Mouse (Mus musculus) heart, postnatal 0 days (tissue): Measurements from ENCODE around the gene Aym1. TPM values are rescaled to one million over a fixed set of nuclear protein-coding genes. Genes with fewer than 3 reads are reported as not detected.

Experiments used
- ATAC-seq: fragments of 200-750 bp; cut with Nextera tagmentation; 2 replicates; pipeline ENCODE4 v1.8.0; 2017; ENCODE audit warnings: low read depth, moderate number of reproducible peaks, moderate library complexity; ENCODE audit not compliant: insufficient read depth
- DNase-seq: peaks from one replicate; pipeline ENCODE4 v3.0.0-alpha.2; 2016; ENCODE audit warnings: low spot score
- H3K27ac ChIP-seq: fragments of 300-500 bp; sonication (generic); 2 replicates; pipeline ENCODE4 v1.5.1; 2014; ENCODE audit warnings: low read depth, mild to moderate bottlenecking
- H3K27me3 ChIP-seq: fragments of 300-500 bp; sonication (generic); 2 replicates; pipeline ENCODE4 v1.6.1; 2014; ENCODE audit warnings: low read length, mixed read lengths; ENCODE audit not compliant: control insufficient read depth, insufficient read depth
- H3K36me3 ChIP-seq: fragments of 300-500 bp; sonication (generic); replicated peaks from 2 replicates; pipeline ENCODE4 v1.6.1; 2014; ENCODE audit warnings: low read length, mixed read lengths; ENCODE audit not compliant: control insufficient read depth, insufficient read depth
- H3K4me1 ChIP-seq: fragments of 300-500 bp; sonication (generic); 2 replicates; pipeline ENCODE4 v1.6.1; 2014; ENCODE audit warnings: antibody characterized with exemption; ENCODE audit not compliant: control insufficient read depth, insufficient read depth
- H3K4me2 ChIP-seq: fragments of 300-500 bp; sonication (generic); 2 replicates; pipeline ENCODE4 v1.6.1; 2014; ENCODE audit warnings: low read depth, mild to moderate bottlenecking, low read length, moderate library complexity
- H3K4me3 ChIP-seq: fragments of 300-500 bp; sonication (generic); 2 replicates; pipeline ENCODE4 v1.5.1; 2014; ENCODE audit warnings: low read depth, low read length
- H3K9ac ChIP-seq: fragments of 300-500 bp; sonication (generic); replicated peaks from 2 replicates; pipeline ENCODE4 v1.6.1; 2014; ENCODE audit warnings: low read depth, low read length, mixed read lengths
- H3K9me3 ChIP-seq: fragments of 300-500 bp; sonication (generic); replicated peaks from 2 replicates; pipeline ENCODE4 v1.6.1; 2016; ENCODE audit warnings: low read length; ENCODE audit not compliant: control insufficient read depth
- CTCF ChIP-seq: IDR thresholded peaks from 2 replicates; pipeline ENCODE4 v1.5.1; 2016; ENCODE audit warnings: antibody characterized with exemption, control low read depth, low read depth
- EP300 ChIP-seq: IDR thresholded peaks from 2 replicates; pipeline ENCODE4 v1.6.1; 2016; ENCODE audit warnings: antibody characterized with exemption, low read depth
- WGBS: fragments of 180-500 bp; shearing (Covaris S2); extraction: QIAGEN DNeasy Blood & Tissue Kit; methylation state at CpG from one replicate; pipeline ENCODE4 v1.1.7; 2014; 5-methylcytosine and 5-hydroxymethylcytosine counted together
- polyA plus RNA-seq: library from polyadenylated mRNA; unstranded; fragments of >200 nt; fragmentation: Nextera tagmentation; extraction: Ambion mirVana; gene quantifications from 2 replicates; pipeline ENCODE4 v1.2.1, GENCODE M21; 2015
- total RNA-seq: library from RNA; depleted of rRNA; stranded (reverse); fragments of >200 nt; gene quantifications from 2 replicates; pipeline ENCODE4 v1.2.3, GENCODE M21; 2014; ENCODE audit warnings: low replicate concordance

The Aym1 gene
- total and polyA plus RNA-seq, 2 experiments from 2014 or later, result not detected

DNA sequence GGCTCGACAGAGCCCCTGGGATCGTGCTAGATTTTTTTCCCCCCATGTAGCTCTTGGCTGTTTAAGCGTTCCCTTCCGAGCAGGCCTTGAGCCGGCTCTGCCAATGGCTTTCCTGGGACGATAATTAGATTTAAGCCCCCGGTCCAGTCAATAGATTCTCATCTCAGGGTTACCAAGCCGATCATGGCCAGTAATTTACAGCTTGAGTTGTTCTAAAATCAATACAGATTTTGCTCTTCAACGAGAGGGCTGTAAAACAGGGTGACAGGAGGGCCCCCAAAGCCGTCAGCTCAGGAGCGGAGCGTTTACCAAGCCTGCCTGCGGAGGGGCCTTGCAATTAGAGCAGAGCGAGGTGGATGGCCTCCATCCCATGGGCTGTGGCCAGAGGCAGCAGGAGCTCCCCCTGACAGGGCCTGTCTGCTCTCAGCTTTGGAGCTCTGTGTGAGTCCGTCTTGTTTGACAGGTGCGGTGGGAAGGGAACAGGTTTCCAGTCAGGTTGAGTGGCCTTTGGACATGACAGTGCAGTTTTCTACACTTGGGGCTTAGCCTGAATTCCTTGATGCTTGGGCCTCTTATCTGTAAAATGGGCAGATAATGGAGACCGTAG lies 12.3 kb downstream of the Aym1 start:
- H3K27me3 ChIP-seq, result peaks cover 42% of the 10 kb centered on the region
- H3K36me3 ChIP-seq, result no peaks in the 10 kb centered on the region

DNA sequence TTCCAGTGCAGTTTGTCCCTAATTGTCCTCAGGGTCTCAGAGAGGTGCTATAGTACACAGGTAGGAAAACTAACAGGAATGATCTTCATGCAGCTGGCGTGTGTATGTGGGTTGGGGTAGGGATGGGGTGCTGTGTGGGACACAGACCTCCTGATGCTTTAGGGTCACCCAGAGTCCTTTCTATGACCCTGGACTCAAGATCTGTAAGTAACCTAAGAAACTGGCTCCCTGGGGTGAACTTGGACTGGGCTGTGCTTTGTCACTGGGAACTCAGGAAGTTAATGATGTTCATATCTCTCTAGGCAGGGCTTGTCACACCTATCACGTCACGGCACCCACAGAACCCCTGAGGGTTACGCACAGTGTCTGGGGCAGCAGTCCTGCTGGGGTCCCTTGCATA lies 15.4 kb downstream of the Aym1 start:
- H3K27ac ChIP-seq, result no peak overlapping the region
- H3K9ac ChIP-seq, result no peak overlapping the region
- H3K27me3 ChIP-seq, result peaks cover 25% of the 10 kb centered on the region
- no peaks in the 10 kb centered on the region for H3K4me1 ChIP-seq
- 51% methylated on average over 4 of the region's 4 CpGs for WGBS
- H3K36me3 ChIP-seq, result no peaks in the 10 kb centered on the region
- H3K9me3 ChIP-seq, result no peaks in the 10 kb centered on the region
- no peak overlapping the region for H3K4me2 ChIP-seq
- ATAC-seq (no peak), DNase-seq (no peak)
- H3K4me3 ChIP-seq, result no peak overlapping the region
- TF ChIP-seq EP300, result no peak
- no peak for TF ChIP-seq CTCF

More for the DNA sequence above, 12.3 kb downstream of the Aym1 start:
- 76% methylated on average over 17 of the region's 17 CpGs for WGBS
- no peaks in the 10 kb centered on the region for H3K4me1 ChIP-seq
- no peak for ATAC-seq
- no peaks in the 10 kb centered on the region for H3K9me3 ChIP-seq
- no peak overlapping the region for H3K4me3 ChIP-seq
- no peak overlapping the region for H3K4me2 ChIP-seq
- H3K9ac ChIP-seq, result no peak overlapping the region
- no peak overlapping the region for H3K27ac ChIP-seq
- TF ChIP-seq CTCF (no peak), EP300 (no peak)
- DNase-seq, result no peak

DNA sequence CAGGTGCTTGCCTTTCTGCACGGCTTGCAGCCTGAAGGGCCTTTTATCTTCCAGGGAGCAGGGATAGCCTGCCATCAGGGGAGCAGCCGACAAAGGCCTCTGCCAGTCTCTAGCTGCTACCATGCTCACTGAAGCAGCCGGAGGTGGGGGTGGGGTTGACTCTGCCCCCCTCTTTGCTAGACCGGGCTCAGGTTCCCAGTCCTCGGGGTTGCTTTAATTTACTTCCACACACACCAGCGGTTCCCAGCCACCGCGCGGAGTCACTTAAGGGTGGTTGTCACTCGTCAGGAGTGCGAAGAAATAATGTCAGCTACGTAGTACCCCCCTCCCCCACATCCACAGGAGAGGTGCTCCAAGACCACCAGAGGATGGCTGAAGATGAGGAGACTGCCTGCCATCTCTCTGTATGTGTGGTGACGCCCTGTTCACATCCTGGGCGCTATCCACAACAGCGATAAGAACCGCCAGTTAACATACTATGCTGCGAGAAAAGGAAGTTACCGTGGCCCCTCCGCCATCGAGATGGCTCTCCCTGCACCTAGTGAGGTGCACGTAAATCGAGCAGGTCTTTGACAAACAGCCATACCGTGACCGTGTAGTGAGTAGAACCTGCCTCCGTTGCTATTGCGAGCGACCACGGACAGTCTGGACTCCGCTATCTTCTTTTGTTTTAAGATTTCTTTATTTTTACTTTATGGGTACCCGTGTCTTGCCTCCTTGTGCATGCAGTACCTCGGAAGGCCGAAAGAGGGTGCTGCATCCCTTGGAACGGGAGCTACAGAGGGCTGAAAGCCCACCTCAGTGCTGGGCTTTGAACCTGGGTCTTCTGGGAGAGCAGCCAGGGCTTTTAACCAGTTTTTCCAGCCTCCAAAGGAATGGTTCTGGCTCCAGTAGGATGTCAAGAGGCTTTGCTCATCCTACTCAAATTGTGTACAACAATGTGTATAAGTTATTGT lies 16.2 kb downstream of the Aym1 start:
- H3K27me3 ChIP-seq, result peaks cover 25% of the 10 kb centered on the region
- no peak overlapping the region for H3K4me2 ChIP-seq
- H3K27ac ChIP-seq, result no peak overlapping the region
- TF ChIP-seq EP300 (no peak), CTCF (peak; percentile 53)
- no peaks in the 10 kb centered on the region for H3K9me3 ChIP-seq
- H3K36me3 ChIP-seq, result no peaks in the 10 kb centered on the region
- DNase-seq, result no peak
- WGBS, result 5% methylated on average over 33 of the region's 33 CpGs
- no peaks in the 10 kb centered on the region for H3K4me1 ChIP-seq
- H3K4me3 ChIP-seq, result no peak overlapping the region
- no peak for ATAC-seq
- no peak overlapping the region for H3K9ac ChIP-seq

DNA sequence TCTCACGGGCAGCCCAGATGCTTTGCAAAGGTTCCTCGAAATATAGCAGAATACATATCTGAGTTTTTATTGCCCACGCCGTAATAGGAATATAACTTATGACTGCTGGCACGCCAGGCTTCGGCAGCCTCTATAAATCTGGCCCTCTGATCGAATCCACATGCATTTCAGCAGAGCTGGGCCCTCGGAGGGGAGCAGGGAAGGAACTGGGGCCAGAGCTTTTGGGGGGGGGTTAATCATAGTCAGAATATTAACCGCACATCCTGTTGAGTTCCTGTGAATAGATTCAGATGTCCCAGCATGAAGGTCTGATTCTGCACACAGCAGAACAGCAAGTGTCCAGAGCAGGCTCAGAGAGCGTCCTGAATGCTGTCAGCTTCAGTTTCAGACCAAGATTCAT lies 17.2 kb downstream of the Aym1 start:
- Histone ChIP-seq H3K9ac (no peak overlapping the region), H3K27me3 (peaks cover 25% of the 10 kb centered on the region), H3K4me2 (no peak overlapping the region), H3K9me3 (no peaks in the 10 kb centered on the region), H3K4me1 (no peaks in the 10 kb centered on the region), H3K36me3 (no peaks in the 10 kb centered on the region), H3K27ac (no peak overlapping the region), H3K4me3 (no peak overlapping the region)
- TF ChIP-seq EP300 (no peak), CTCF (no peak)
- DNase-seq (no peak), ATAC-seq (no peak)
- WGBS, result 77% methylated on average over 10 of the region's 10 CpGs

DNA sequence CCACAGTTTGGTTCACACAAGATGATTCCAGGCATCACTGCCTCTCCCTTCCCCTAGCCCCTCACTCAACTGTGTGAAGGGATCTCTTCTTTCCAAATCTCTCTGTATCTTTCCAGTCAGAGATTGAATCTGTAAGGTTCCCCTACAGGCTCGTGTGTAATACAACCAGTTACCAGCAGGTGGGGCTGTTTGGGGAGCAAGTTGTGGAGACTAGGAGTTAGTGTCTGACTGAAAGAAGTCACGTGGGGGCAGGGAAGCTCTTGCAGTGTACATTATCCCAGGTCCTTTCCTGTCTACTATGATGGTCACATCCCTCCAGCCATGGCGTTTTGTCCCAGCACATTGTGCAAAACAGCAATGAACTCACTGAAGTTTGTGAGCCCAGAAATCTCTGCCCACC lies 18.7 kb downstream of the Aym1 start:
- ATAC-seq (no peak), DNase-seq (no peak)
- Histone ChIP-seq H3K36me3 (no peaks in the 10 kb centered on the region), H3K4me3 (no peak overlapping the region), H3K27me3 (peaks cover 25% of the 10 kb centered on the region), H3K9ac (no peak overlapping the region), H3K4me1 (no peaks in the 10 kb centered on the region), H3K27ac (no peak overlapping the region), H3K9me3 (no peaks in the 10 kb centered on the region), H3K4me2 (no peak overlapping the region)
- 25% methylated on average over 3 of the region's 3 CpGs for WGBS
- TF ChIP-seq CTCF (peak; percentile 49), EP300 (no peak)
